Mouse (Mus musculus) forebrain, embryonic 14.5 days (tissue): ENCODE results near the gene Rnase11. TPM values are rescaled to one million over a fixed set of nuclear protein-coding genes. Genes with fewer than 3 reads are reported as not detected.
A peak's percentile ranks its signal among the peaks of the same experiment; 100 is the strongest.

Source experiments
- ATAC-seq: fragments of 200-750 bp; cut with Nextera tagmentation; 2 replicates; pipeline ENCODE4 v1.8.0; 2017; ENCODE audit warnings: mild to moderate bottlenecking, moderate library complexity
- DNase-seq: peaks from one replicate; pipeline ENCODE4 v3.0.0-alpha.2; 2015; ENCODE audit warnings: low spot score
- H3K27ac ChIP-seq: fragments of 300-500 bp; sonication (generic); 2 replicates; pipeline ENCODE4 v1.5.1; 2014; ENCODE audit warnings: low read depth, mild to moderate bottlenecking, control low read depth, low read length, moderate library complexity
- H3K27me3 ChIP-seq: fragments of 300-500 bp; sonication (generic); replicated peaks from 2 replicates; pipeline ENCODE4 v1.6.1; 2014; ENCODE audit warnings: low read length, control low read depth, mixed read lengths; ENCODE audit not compliant: control insufficient read depth, insufficient read depth
- H3K36me3 ChIP-seq: fragments of 300-500 bp; sonication (generic); 2 replicates; pipeline ENCODE4 v1.6.1; 2014; ENCODE audit warnings: low read length, control low read depth; ENCODE audit not compliant: control insufficient read depth, insufficient read depth
- H3K4me1 ChIP-seq: fragments of 300-500 bp; sonication (generic); 2 replicates; pipeline ENCODE4 v1.6.1; 2014; ENCODE audit warnings: antibody characterized with exemption, low read length, control low read depth; ENCODE audit not compliant: control insufficient read depth, insufficient read depth
- H3K4me2 ChIP-seq: fragments of 300-500 bp; sonication (generic); 2 replicates; pipeline ENCODE4 v1.6.1; 2014; ENCODE audit warnings: mild to moderate bottlenecking, control low read depth, low read length
- H3K4me3 ChIP-seq: fragments of 300-500 bp; sonication (generic); 2 replicates; pipeline ENCODE4 v1.5.1; 2014; ENCODE audit warnings: low read depth, low read length, control low read depth
- H3K9ac ChIP-seq: fragments of 300-500 bp; sonication (generic); 2 replicates; pipeline ENCODE4 v1.6.1; 2014; ENCODE audit warnings: mild to moderate bottlenecking, low read length, control low read depth, moderate library complexity
- H3K9me3 ChIP-seq: fragments of 300-500 bp; sonication (generic); replicated peaks from 2 replicates; pipeline ENCODE4 v1.6.1; 2016; ENCODE audit warnings: low read length, control low read depth, mixed read lengths; ENCODE audit not compliant: control insufficient read depth
- WGBS: fragments of 180-500 bp; shearing (Covaris S2); extraction: QIAGEN DNeasy Blood & Tissue Kit; methylation state at CpG from one replicate; pipeline ENCODE4 v1.1.7; 2014; 5-methylcytosine and 5-hydroxymethylcytosine counted together
- polyA plus RNA-seq: library from polyadenylated mRNA; unstranded; fragments of >200 nt; fragmentation: Nextera tagmentation; extraction: Ambion mirVana; gene quantifications from 2 replicates; pipeline ENCODE4 v1.2.1, GENCODE M21; 2014

Gene Rnase11
- polyA plus RNA-seq, 1 experiment from 2014 or later = not detected

DNA sequence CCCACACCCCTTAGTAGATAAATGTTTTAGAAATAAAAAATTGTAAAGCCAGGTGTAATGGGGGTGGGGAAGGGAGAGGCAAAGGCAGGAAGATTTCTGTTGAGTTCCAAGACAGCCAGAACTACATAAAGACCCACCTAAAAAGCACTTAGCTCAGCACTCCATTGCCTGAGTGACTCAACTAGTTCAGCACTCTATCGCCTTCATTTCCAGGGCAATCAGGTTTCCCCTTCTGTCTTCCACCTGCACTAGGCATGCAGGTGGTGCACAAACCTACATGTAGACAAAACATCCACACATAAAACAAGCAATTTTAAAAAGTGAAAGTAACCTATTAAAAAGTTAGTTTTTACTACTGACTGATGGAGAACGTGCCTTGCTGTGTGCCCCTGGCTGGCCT lies 35.1 kb upstream of the Rnase11 start:
- Histone ChIP-seq H3K9ac (no peak overlapping the region), H3K36me3 (no peaks in the 10 kb centered on the region), H3K27me3 (peaks cover 3% of the 10 kb centered on the region; the same call in 1 of the 2 replicates), H3K4me2 (no peak overlapping the region), H3K4me1 (no peaks in the 10 kb centered on the region), H3K9me3 (no peaks in the 10 kb centered on the region), H3K4me3 (no peak overlapping the region), H3K27ac (no peak overlapping the region)
- no peak for ATAC-seq
- DNase-seq = no peak
- 72% methylated on average over 2 of the region's 2 CpGs for WGBS

DNA sequence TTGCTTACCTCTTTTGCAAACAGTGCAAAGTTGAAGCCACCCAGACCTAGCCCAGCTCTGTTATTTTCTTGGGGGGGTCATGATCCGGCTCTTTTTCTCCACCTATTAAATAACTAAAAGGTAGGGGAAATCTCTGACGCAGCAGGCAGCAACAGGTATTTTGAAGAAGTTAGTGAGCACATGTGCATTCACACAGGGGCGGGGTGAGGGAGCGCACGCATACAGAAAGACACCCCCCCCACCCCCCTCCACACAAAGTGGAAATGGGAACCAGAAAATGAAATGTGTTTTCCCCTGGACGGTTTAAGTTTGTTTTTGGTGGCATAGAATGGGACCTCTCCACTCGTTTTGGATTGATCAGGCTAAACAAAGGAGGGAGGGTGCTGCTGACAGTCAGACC lies 33.8 kb upstream of the Rnase11 start:
- Histone ChIP-seq H3K4me3 (peak overlapping the region; percentile 44; the same call in 1 of the 2 replicates), H3K9ac (no peak overlapping the region; the same call in 1 of the 2 replicates), H3K36me3 (no peaks in the 10 kb centered on the region), H3K9me3 (no peaks in the 10 kb centered on the region), H3K27ac (no peak overlapping the region), H3K4me2 (peak overlapping the region; percentile 74), H3K27me3 (peaks cover 3% of the 10 kb centered on the region; the same call in 1 of the 2 replicates), H3K4me1 (no peaks in the 10 kb centered on the region)
- DNase-seq (no peak), ATAC-seq (no peak)
- WGBS = 9% methylated on average over 7 of the region's 7 CpGs

DNA sequence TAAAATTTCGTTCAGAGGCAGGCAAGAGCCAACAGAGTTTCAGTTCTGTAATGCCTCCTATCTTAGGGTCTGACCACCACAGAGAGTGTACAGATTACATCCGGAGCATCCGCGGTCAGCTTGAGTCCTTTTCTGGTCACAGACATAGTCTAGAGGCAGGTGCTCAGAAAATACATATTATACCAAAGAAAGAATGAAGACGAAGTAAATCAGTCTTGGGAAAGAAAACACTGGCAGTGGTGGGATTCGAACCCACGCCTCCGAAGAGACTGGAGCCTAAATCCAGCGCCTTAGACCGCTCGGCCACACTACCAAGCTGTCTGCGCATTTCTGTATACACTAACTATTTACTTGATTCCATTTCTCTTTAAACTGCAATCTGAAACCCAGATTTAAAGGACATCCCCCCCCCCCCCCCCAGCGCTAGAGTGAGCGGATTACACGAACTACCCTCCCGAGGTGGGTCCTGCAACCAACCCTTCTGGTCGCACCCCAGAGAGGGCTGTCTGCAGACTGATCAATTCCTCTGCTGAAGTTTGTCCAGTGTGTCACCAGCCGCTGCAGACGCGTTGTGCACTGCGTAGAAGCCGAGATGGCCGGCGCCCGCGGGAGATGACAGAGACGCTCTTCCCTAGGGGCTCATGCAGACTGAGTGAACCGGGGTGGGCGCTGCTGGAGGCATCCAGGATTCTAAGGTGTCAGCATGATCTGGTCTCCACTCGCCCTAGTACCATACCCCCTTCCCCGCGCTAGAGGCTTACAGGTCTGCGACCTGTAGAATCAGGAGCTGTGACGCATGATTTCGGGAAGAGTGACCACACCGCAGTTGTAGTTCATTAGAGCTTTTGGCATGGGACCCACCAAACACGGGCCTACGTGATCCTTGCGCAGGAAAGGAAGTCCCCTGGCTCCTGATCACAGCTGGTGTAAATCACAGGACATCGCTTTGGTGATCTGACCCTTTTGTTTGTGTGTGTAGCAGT lies 32.9 kb upstream of the Rnase11 start:
- peak; percentile 65 for ATAC-seq
- H3K4me1 ChIP-seq = no peaks in the 10 kb centered on the region
- peak overlapping the region; percentile 44 for H3K4me3 ChIP-seq
- DNase-seq = peak; percentile 66
- no peaks in the 10 kb centered on the region for H3K9me3 ChIP-seq
- peak overlapping the region; percentile 60 for H3K9ac ChIP-seq
- peaks cover 3% of the 10 kb centered on the region; the same call in 1 of the 2 replicates for H3K27me3 ChIP-seq
- no peaks in the 10 kb centered on the region for H3K36me3 ChIP-seq
- H3K27ac ChIP-seq = no peak overlapping the region
- WGBS = 2% methylated on average over 40 of the region's 40 CpGs
- peak overlapping the region; percentile 74 for H3K4me2 ChIP-seq

- H3K27ac ChIP-seq = no peak overlapping the region
- no peak overlapping the region for H3K4me3 ChIP-seq
- ATAC-seq (no peak), DNase-seq (no peak)
- no peaks in the 10 kb centered on the region for H3K4me1 ChIP-seq
- no peak overlapping the region for H3K4me2 ChIP-seq
- H3K9me3 ChIP-seq = no peaks in the 10 kb centered on the region
- H3K9ac ChIP-seq = no peak overlapping the region
- H3K27me3 ChIP-seq = peaks cover 3% of the 10 kb centered on the region; the same call in 1 of the 2 replicates
- H3K36me3 ChIP-seq = no peaks in the 10 kb centered on the region
- WGBS = 90% methylated on average over 2 of the region's 2 CpGs
These were observed 31.1 kb upstream of the Rnase11 start for GRCm38 (mm10) chr14:51081035-51081434.

GRCm38 (mm10) chr14:51079180-51079579 lies 29.2 kb upstream of the Rnase11 start:
- Histone ChIP-seq H3K36me3 (no peaks in the 10 kb centered on the region), H3K27me3 (0 out of 2 replicates have a peak, but pooled peaks cover 3% of the 10 kb centered on the region), H3K27ac (no peak overlapping the region), H3K9ac (no peak overlapping the region), H3K9me3 (no peaks in the 10 kb centered on the region), H3K4me3 (no peak overlapping the region), H3K4me2 (no peak overlapping the region), H3K4me1 (no peaks in the 10 kb centered on the region)
- ATAC-seq (no peak), DNase-seq (no peak)
- WGBS = 85% methylated on average over 1 of the region's 1 CpGs

DNA sequence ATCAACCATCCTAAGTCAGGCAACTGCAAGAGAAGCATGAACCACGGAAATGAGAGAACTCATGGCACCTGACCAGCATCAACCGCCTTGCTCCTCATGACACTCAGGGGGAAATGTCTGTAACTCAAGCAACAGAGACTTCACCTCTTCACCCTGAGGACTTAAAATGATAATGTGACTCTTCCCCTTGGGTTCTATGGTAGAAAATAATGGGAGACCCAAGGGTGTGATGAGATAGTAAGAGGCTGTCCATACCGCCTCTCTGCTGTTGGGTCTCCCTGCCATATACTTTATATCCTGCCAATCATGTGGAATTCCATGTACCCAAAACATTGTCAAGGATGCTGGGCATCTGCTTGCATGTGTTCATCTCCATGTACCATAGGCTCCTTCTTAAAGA lies 24.4 kb upstream of the Rnase11 start, which contains the start of gene Olfr750:
Olfr750 (minus strand) TSS at position 101 of the 400 bp plus-strand sequence.
- ATAC-seq (no peak), DNase-seq (no peak)
- no peaks in the 10 kb centered on the region for H3K27me3 ChIP-seq
- no peaks in the 10 kb centered on the region for H3K4me1 ChIP-seq
- H3K9ac ChIP-seq = no peak within 1 kb of the TSS
- no peak within 1 kb of the TSS for H3K4me2 ChIP-seq
- no peaks in the 10 kb centered on the region for H3K9me3 ChIP-seq
- no peak within 1 kb of the TSS for H3K27ac ChIP-seq
- H3K36me3 ChIP-seq = no peaks in the 10 kb centered on the region
- no peak within 1 kb of the TSS for H3K4me3 ChIP-seq
- WGBS = 85% methylated on average over 3 of the region's 3 CpGs

GRCm38 (mm10) chr14:51069617-51070016 lies 19.7 kb upstream of the Rnase11 start:
- no peak overlapping the region for H3K4me2 ChIP-seq
- H3K9me3 ChIP-seq = no peaks in the 10 kb centered on the region
- H3K9ac ChIP-seq = no peak overlapping the region
- 83% methylated on average over 2 of the region's 2 CpGs for WGBS
- no peak overlapping the region for H3K27ac ChIP-seq
- H3K27me3 ChIP-seq = no peaks in the 10 kb centered on the region
- H3K4me3 ChIP-seq = no peak overlapping the region
- DNase-seq (no peak), ATAC-seq (no peak)
- H3K36me3 ChIP-seq = no peaks in the 10 kb centered on the region
- H3K4me1 ChIP-seq = no peaks in the 10 kb centered on the region; the same call in none of the 2 replicates

- ATAC-seq (no peak), DNase-seq (no peak)
- Histone ChIP-seq H3K27me3 (no peaks in the 10 kb centered on the region), H3K9ac (no peak overlapping the region), H3K9me3 (no peaks in the 10 kb centered on the region), H3K36me3 (no peaks in the 10 kb centered on the region), H3K4me1 (no peaks in the 10 kb centered on the region; the same call in none of the 2 replicates), H3K4me3 (no peak overlapping the region), H3K27ac (no peak overlapping the region), H3K4me2 (no peak overlapping the region)
- WGBS = 96% methylated on average over 5 of the region's 5 CpGs
These were observed 19.0 kb upstream of the Rnase11 start for GRCm38 (mm10) chr14:51068956-51069355.

DNA sequence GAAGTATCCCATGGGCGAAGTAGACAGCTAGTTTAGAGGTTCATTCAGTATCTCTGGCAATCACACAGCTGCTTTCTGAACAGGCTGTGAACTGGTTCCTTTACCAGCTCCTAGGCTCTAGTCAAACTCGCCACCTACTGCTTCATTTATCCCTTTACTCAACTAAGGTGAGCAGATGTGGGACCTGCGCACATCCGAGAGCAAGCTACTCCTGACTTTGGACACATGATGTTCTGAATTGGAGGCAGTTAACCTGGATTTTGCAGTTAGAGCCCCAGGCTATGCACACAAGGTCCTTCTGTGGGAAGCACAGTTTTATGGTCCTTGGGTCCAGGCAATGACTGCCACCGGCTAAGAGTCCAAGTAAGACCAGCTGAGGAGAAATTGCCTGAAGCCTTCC lies 10.8 kb upstream of the Rnase11 start:
- Histone ChIP-seq H3K4me3 (no peak overlapping the region), H3K27me3 (no peaks in the 10 kb centered on the region), H3K4me2 (no peak overlapping the region), H3K27ac (no peak overlapping the region), H3K9ac (no peak overlapping the region), H3K9me3 (no peaks in the 10 kb centered on the region), H3K4me1 (no peaks in the 10 kb centered on the region), H3K36me3 (no peaks in the 10 kb centered on the region)
- ATAC-seq (no peak), DNase-seq (no peak)
- 87% methylated on average over 5 of the region's 5 CpGs for WGBS
